Mouse (Mus musculus): ENCODE results near the gene Trcg1.

Gene Trcg1

DNA sequence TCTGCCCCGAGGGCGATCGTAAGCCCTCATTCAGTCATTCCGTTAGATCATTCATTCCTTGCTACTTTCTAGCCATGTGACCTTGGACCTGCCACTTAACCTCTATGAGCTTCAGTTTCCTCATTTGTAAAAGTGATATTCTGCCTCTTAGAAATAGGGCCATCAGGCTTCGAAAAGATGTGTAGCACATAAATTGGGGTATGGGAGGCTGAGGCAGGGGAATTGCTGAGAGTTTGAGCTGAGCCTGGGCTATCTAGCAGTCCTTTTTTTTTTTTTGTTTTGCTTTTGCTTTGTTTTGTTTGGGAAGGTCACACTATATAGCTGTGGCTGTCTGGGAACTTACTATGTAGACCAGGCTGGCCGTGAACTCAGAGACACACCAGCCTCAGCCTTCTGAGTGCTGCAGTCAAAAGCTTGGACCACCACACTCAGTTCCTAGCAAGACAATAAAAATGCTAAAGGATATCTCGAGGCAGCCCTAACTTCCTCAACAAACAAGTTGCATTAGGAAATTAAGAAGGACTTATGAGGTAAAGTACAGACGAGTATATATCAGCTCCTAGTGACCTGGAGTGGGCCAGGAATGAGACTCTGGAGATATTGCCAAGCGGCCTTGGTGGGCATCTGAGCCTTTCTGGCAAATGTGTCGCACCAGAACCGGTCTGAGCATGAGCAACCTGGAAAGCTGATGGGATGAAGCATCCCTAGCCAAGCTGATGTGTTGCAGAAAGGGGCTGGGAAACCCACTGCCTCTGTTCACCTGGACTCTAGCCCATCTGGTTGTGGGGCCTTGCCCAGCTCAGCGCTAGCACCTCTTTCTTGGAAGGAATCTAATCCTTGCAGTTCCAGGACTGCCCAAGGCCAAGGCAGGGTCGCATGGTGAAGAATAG lies 26.7 kb downstream of the Trcg1 start:
- DNase-seq, result peak; percentile 89

GRCm38 (mm10) chr9:57265125-57265524 lies 28.8 kb downstream of the Trcg1 start:
- peak; percentile 85 for DNase-seq

- no peak for DNase-seq
Observed at GRCm38 (mm10) chr9:57267421-57267820, 31.1 kb downstream of the Trcg1 start.

DNA sequence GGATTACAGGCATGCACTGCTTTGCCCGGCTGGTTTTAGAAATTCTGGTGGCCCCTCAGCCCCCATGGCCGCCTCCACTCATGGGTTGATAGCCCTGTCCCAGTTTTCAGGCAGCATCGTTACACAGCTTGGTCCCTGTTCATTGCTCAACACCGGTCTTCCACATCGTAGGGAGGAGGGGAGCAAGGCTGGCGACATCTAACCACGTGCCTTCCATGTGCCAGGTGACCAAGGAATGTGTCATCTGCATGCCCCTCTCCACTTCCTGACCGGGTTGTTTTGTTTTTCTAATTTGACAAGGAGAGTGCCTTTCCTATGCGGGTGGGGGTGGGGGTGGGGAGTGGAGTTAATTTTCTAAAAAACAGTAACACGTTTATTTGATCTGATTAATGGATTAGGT lies 31.7 kb downstream of the Trcg1 start:
- no peak for DNase-seq

GRCm38 (mm10) chr9:57268575-57268974 lies 32.2 kb downstream of the Trcg1 start:
- DNase-seq, result no peak

DNA sequence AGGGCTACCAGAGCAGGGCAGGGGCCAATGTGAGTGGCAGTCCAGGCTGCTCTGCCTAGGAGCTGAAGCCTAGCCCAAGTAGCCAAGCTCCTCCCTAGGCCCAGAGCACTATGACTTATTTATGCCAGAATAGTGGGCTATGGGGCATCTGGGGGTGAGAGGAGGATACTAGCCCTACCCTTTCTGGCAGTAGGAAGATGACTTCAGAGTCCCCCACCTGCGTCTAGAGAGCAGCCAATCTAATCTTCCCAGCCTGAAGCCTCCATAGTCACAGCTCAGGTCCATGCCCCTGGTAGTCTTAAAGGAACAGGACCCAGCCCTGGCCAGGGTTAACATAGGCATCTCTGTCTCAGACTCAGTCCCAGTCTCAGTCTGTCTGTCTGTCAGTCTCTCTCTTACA lies 33.0 kb downstream of the Trcg1 start:
- DNase-seq, result no peak

DNA sequence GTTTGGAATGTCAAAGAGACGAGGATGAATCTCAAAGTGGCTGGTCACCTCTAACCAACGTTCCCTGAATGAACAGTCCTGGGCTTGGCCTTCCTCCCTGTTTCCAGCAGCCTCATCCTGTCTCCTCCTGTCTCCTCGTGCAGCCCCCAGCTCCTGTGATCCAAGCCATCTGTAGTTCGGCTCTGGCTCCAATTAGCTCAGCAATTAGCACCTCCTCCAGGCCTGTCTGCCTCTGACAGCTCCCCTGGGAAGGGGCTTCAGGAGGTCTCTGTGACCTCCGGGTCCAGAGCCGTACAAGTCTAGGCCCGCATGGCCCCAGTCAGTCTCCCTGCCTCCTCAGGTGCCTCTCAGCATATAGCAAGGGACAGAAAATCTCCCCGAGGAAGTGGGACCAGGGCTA lies 34.0 kb downstream of the Trcg1 start:
- DNase-seq, result peak; percentile 87

- no peak for DNase-seq
Observed at GRCm38 (mm10) chr9:57271081-57271480, 34.7 kb downstream of the Trcg1 start.

GRCm38 (mm10) chr9:57271837-57272562 lies 35.6 kb downstream of the Trcg1 start:
- DNase-seq, result peak; percentile 91

DNA sequence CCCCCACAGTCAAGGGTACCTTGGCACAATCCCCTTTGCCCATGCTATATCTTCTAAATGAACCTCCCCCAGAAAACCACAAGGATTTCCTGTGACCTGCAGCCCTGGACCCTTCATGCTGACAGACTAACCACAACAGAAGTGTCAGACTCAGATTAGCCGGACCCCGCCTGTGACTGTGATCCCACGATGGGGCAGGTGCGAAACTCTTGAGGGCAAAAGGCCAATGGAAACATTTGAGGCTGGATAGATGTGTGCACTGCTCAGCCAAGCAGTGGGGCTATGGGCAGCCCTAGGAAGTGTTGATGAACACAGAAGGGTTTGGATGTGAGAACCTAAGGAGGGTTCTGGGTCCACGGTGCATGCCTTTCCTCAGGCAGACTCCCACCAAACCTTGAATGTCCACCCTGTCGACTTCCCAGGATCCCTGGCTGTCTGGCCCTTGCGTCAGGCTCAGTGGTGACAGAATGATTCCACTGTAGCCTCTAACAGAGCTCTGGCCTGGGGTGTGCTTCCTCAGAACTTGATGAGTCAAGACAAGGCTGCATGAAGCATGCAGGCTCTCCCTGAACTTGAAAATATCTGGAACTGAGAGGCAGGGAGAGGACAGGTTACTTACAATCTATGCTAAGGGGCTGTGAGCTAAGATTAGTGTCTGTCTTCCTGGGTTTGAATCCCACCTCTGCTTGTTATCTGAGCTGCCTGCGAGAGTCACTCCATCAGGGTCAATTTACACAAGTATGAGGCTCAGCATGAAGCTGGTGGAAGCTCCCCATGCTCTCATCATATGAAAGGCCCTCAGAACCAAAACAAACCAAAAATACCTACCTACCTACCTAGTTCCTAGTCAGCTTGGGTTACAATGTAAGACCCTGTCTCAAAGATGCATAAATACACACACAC lies 36.8 kb downstream of the Trcg1 start:
- DNase-seq, result peak; percentile 87

DNA sequence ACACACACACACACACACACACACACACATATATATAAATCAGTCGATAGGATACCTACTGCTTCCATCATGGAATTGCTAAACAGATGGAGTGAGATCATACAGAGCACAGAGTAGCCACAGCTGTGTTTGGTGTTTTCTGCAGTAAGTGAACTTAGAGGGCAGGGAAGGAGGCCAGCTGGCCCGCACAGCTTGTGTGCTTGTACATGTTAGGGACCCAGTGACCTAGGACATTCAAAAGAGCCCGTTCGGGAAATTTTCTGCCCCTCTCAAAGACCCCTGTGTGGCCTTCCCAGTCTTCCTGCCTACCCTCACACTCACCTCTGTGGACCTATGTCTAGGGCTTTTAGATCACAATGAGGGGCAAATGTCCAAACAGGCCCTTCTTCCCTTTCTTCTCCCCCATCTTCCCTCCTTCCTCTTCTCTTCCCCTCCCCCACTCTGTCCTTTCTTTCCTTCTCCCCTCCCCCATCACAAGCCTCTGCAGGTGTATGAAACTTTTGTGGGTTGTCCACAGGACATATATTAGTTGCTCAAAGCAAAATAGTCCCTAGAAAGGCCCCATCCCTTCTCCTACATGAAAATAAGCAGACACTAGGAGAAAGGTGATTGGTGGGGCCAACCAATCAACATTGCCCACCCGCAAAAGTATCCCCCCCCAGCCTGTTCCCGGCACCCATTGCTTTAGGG lies 37.6 kb downstream of the Trcg1 start:
- DNase-seq, result peak; percentile 92

GRCm38 (mm10) chr9:57276311-57276710 lies 40.0 kb downstream of the Trcg1 start:
- peak; percentile 97 for DNase-seq

- peak; percentile 94 for DNase-seq
Observed at GRCm38 (mm10) chr9:57278268-57278667, 41.9 kb downstream of the Trcg1 start.

GRCm38 (mm10) chr9:57279441-57279840 lies 43.1 kb downstream of the Trcg1 start:
- DNase-seq, result no peak

DNA sequence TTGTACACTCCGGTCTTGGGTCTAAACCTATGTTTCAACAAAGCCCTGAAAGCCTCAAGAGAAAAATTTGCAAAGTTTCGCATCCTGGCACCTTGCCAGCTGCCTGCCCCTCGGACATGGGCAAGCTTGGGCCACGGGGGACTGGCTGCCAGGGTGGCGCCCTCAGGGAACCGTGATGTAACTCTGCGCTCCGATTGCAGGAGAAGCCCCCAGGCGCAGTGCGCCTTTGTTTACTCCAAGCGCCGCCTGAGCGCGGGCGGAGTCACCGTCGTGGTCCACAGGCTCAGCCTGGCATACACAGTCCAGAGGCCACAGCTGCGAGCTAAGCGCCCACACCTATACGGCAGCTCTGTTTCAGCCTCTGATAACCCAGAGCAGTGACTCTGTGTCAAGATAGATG lies 45.2 kb downstream of the Trcg1 start:
- no peak for DNase-seq

- no peak for DNase-seq
Observed at GRCm38 (mm10) chr9:57282686-57283085, 46.3 kb downstream of the Trcg1 start.

GRCm38 (mm10) chr9:57283311-57283710 lies 47.0 kb downstream of the Trcg1 start:
- DNase-seq, result no peak

- DNase-seq, result no peak
Observed at GRCm38 (mm10) chr9:57287183-57287582, 50.8 kb downstream of the Trcg1 start.

GRCm38 (mm10) chr9:57294905-57295304 lies 58.5 kb downstream of the Trcg1 start:
- no peak for DNase-seq

DNA sequence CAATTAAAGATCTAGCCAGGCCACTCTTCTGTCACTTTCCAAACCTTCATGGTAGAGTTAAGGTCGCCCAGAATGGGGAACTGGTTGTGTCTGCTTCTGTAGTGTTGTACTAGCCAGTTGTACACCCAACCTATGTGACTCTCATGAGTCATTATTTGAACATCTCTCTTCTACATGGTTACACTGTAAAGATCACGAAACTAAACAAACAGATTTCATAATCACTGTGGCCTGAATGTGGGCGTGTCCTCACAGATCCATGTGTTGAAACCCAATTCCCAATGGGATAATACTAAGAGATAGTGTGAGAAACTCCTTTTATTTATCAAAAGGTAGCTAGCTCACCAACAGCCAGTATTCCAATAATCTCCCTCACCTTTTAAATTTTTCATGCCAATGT lies 59.3 kb downstream of the Trcg1 start:
- no peak for DNase-seq

DNA sequence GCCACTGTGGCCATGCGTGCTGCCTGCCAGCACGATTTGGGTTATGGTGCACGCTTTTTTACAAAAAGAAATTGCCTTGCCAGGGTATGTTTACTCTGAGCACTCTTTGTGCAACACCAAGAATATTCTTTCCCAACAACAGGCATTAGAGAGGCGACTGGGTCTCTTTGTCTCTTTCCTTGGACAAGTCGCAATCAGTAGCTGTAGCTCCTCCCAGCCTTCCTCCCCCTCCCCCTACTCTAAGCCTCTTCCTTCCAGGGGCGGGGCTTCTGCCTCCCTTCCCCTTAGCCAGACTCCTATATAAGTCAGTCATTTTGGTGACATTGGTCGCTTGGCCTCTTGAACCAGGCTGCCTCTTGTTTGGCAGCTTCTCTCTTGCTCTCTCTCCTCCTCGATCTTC lies 59.9 kb downstream of the Trcg1 start:
- no peak for DNase-seq

- no peak for DNase-seq
Observed at GRCm38 (mm10) chr9:57297938-57298337, 61.6 kb downstream of the Trcg1 start.
